Mouse (Mus musculus) kidney, adult 2 months (tissue): ENCODE measurements around the gene Plekhg6.

Experiments
- CTCF ChIP-seq: fragments of 200-500 bp; conservative IDR thresholded peaks from 2 replicates; pipeline ENCODE4 v1.5.1; 2011; ENCODE audit warnings: low read depth, mild to moderate bottlenecking, control low read depth, low read length, moderate library complexity, mixed read lengths; ENCODE audit not compliant: insufficient read depth, insufficient read length
- POLR2A ChIP-seq: fragments of 200-500 bp; IDR thresholded peaks from one replicate; pipeline ENCODE4 v1.6.1; 2011; ENCODE audit warnings: low read depth, low read length, control low read depth

GRCm38 (mm10) chr6:125423507-125423906 is 42.9 kb upstream of the Plekhg6 start:
- TF ChIP-seq POLR2A (no peak), CTCF (no peak)
